Mouse (Mus musculus): ENCODE results near the gene 4931409K22Rik.
A peak's percentile ranks its signal among the peaks of the same experiment; 100 is the strongest.
"Not testable (repeated sequence)": the region's sequence is repeated elsewhere in the genome, so short reads cannot be mapped to it uniquely, and the experiment has no call there.

Gene 4931409K22Rik

DNA sequence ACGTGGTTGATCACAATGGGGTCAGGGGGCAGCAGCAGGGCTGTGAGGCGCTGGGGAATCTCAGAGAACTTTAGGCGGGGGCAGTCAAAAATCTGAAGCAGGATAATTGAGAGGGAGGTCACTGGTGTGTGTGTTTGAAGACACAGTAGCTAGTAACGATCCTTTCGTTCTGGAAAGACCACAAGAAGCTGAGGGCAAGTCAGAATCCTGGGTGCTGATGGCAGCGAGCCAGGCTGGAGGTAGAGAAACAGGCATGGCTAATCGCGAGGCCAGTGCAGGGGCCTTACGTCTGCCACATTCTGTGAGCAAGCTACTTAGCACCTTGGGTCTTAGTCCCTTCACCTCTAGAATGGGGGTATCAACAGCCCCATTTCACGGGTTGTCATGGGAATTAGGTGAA lies 37.3 kb upstream of the 4931409K22Rik start:
- ATAC-seq (ENCODE audit: insufficient number of reproducible peaks, low FRiP score, low TSS enrichment): no peak

DNA sequence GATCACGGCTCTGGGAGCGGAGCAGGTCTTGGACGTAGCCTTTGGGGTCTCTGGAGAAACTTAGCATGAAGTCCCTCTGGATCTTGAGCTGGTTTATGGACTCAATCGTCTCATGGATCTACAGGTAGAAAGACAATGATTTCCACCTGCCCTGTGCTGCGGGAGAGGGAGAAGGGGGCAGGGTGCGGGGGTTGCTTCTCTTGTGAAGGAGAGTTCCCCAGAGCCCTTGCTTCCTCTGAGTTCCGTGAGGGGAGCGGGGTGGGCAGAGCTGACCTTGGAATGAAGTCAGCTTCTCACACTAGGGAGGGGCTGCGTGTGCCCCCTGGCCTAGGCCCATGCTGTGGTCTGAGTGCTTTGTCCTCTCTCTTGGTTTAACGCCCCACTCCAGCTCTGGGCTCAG lies 36.6 kb upstream of the 4931409K22Rik start:
- no peak for ATAC-seq (ENCODE audit: insufficient number of reproducible peaks, low FRiP score, low TSS enrichment)

DNA sequence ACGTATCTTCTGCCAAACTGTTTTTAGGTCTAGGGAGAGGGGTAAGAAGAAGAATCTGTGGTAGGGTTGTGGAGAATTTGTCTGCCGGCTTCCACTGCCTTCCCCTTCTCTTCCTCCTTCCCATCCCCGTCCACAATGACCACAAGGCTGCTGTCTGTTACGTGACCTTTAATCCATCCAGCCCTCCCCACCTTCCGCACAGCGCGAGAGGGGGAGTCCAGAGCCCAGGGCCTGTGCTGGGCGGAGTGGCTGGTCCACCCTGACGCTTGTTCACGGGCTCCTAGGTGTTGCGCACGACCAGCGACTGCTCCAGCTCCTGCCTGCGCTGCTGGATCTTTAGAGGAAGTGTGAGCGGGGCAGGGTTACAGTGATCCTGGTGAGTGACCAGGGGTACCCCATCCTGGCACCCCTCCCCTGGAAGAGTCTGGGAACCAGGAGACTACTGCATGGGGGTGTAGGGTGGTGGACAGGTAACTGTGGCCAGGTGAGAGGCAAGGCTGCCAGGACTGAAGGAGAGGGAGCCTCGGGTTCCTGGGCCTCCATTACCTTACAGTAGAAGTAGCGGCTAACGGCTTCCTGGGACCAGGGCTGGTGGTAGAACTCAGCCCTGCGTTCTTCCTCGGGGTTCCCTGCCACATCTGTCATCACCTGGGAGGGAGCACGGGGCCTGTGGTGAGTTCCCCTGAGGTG lies 36.0 kb upstream of the 4931409K22Rik start:
- no peak for ATAC-seq (ENCODE audit: insufficient number of reproducible peaks, low FRiP score, low TSS enrichment)

DNA sequence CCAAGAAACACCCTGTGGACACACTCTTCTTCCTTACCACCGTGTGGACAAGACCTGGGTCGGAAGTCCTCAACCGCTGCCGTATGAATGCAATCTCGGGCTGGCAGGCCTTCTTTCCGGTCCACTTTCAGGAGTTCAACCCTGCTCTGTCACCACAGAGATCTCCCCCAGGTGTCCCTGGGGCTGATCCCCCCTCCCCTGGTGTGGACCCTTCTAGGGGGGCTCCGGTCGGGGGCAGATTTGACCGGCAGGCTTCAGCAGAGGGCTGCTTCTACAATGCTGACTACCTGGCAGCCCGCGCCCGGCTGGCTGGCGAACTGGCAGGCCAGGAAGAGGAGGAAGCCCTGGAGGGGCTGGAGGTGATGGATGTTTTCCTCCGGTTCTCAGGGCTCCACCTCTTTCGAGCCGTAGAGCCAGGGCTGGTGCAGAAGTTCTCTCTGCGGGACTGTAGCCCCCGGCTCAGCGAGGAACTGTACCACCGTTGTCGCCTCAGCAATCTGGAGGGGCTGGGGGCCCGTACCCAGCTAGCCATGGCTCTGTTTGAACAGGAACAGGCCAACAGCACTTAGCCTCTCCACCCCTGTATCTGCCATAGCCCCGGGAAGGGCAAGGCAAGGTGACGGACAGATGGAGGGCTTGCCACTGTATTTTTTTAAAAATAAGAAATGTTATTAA lies 35.3 kb upstream of the 4931409K22Rik start:
- ATAC-seq (ENCODE audit: insufficient number of reproducible peaks, low FRiP score, low TSS enrichment): no peak

DNA sequence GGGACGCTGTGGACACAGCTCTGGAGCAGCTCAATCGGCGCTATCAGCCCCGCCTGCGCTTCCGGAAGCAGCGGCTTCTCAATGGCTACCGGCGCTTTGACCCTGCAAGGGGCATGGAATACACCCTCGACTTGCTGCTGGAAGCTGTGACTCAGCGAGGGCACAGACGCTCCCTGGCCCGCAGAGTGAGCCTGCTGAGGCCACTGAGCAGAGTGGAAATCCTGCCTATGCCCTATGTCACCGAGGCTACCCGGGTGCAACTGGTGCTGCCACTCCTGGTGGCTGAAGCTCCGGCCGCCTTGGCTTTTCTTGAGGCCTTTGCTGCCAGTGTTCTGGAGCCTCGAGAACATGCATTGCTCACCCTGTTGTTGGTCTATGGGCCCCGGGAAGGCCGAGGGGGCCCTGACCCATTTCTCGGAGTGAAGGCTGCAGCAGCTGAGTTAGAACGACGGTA lies 34.7 kb upstream of the 4931409K22Rik start:
- no peak for ATAC-seq (ENCODE audit: insufficient number of reproducible peaks, low FRiP score, low TSS enrichment)

DNA sequence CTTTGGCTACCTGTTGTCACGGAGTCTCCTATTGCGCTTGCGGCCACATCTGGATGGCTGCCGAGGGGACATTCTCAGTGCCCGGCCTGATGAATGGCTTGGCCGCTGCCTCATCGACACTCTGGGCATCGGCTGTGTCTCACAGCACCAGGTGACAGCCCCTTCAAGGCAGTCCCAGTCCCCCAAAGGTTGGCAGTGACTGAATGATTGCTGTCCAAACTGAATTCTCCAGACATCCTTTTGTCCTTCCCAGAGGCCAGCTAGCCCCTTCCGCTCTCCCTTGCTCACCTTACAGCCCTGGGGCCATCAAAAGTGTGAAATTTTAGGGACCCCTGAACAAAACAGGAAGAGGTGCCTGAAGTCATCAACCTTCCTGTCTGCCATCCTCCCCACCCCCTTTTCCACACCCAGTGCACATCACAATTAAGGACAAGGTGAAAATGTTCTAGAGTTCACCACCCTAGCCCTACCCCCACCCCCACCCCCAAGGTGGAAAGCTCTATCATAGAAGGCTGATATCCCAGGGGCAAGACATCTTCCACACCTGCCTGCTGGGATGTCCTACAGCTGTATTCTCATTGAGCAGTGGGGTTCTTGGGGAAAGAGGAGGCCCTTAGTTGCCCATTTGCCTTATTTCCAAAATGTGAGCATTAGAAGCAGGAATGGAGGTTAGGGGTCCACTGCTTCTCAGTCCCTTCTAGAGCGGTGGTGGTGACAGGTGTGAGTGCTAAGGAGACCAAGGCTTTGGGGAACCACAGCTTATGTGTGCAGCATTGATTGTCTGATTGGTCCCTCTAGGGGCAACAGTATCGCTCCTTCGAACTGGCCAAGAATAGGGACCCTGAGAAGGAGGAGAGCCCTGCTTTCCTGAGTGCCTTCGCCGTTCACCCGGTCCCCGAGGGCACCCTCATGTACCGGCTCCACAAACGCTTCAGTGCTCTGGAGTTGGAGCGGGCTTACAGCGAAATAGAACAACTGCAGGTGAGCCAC lies 33.2 kb upstream of the 4931409K22Rik start:
- no peak for ATAC-seq (ENCODE audit: insufficient number of reproducible peaks, low FRiP score, low TSS enrichment)

DNA sequence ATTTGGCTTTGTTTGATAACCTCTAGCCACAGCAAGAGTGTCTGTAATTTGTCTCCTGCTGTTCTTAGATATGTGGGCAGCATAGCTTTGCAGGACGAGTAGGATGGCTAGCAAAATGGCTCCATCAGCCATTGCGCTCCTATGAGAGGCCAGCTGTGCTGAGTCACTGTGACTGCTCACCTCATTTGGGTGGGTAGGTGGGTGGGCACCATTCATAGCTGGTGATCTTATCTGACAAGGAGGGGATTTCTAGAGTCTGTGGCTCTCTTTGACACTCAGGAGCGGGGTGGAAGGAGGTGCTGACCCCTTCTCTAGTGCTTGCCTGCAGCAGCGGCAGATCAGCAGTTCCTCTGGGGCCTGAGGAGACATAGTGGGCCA lies 30.6 kb upstream of the 4931409K22Rik start:
- no peak for ATAC-seq (ENCODE audit: insufficient number of reproducible peaks, low FRiP score, low TSS enrichment)

DNA sequence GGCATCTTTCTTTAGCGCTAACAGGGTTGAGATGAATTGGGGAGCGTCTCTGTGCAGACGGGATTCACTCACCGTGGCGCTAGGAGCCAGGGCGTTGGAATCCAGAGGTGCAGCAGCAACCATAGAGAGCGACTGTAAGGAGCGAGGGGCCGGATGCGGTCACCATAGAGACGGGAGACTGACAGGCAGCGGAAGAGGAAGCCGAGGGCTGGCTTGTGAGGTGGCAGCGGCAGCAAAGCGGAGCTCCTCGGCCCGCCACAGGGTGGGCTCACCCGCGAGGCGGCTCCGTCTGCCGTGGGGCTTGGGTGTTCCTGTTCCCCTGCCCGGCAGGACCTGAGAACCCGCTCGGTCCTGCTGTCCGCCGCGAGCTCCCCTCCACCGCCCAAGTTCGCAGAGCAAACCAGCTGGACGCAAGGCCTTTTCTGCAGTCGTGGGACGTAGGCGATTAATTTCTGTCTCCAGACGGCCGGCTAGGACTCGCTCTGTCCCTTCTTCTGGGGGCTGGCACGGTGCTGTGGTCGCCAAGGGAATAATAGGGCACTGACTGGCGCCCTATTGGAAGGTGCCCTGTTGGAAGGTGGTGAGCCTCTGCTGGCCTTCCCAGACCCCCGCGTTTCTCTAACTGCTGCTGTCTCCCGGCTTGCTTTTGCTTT lies 30.1 kb upstream of the 4931409K22Rik start, which contains the start of gene Chpf2:
Gene Chpf2, plus strand, starts transcription at position 195 of the 653 bp plus-strand sequence.
- ATAC-seq (ENCODE audit: insufficient number of reproducible peaks, low FRiP score, low TSS enrichment): peak; percentile 93

DNA sequence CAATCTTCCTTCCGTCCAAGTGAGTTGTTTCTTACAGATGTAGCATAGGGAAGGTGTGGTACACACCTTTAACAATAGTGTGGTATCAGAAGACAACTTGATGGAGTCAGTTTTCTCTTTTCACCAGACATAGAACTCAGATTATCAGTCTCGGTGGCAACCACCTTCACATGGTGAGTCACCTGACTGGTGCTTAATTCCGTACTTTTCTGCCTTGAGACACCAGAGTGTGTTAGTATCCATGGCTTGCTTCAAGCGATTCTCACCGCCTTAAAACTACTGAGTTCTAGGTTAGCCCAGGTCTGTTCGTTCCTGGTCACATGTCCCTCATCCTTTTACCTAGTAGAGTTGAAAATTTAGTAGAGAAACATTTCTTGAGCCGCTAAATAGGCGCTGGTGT lies 29.5 kb upstream of the 4931409K22Rik start:
- peak; percentile 27; the same call in 1 of the 2 replicates for ATAC-seq (ENCODE audit: insufficient number of reproducible peaks, low FRiP score, low TSS enrichment)

DNA sequence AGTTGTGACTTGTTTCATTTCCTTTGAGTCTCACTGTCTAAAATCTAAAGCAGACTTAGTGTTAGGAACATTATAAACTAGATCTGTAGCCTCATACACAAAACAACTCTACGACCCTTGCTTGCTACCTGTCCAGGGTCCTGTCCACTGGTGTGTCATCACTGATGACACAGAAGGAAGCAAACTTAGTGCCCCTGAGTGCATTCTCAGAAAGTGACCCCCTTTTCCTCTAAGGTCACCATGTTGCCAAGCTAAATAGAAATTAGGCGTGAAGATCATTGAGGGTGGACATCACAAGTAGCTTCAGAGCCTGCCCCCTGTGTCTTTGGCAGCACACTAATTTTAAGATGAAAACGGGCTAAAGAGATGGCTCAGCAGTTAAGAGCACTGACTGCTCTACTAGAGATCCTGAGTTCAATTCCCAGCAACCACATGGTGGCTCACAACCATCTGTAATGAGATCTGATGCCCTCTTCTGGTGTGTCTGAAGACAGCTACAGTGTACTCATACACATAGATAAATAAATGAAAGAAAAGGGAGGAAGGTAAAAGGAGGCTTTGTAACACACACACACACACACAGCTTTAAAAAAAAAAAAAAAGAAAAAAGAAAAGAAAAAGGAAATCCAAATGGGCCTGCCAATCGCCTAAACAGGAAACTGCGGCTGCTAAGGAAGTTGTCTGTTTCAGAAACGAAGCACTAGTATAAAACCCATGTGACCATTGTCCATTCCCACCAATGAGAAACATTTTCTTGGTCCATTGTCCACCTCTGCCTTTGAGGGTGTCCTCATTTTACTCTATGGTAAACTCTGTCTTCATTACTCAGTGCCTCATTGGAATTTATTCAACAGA lies 21.7 kb upstream of the 4931409K22Rik start:
- ATAC-seq (ENCODE audit: insufficient number of reproducible peaks, low FRiP score, low TSS enrichment): no peak

DNA sequence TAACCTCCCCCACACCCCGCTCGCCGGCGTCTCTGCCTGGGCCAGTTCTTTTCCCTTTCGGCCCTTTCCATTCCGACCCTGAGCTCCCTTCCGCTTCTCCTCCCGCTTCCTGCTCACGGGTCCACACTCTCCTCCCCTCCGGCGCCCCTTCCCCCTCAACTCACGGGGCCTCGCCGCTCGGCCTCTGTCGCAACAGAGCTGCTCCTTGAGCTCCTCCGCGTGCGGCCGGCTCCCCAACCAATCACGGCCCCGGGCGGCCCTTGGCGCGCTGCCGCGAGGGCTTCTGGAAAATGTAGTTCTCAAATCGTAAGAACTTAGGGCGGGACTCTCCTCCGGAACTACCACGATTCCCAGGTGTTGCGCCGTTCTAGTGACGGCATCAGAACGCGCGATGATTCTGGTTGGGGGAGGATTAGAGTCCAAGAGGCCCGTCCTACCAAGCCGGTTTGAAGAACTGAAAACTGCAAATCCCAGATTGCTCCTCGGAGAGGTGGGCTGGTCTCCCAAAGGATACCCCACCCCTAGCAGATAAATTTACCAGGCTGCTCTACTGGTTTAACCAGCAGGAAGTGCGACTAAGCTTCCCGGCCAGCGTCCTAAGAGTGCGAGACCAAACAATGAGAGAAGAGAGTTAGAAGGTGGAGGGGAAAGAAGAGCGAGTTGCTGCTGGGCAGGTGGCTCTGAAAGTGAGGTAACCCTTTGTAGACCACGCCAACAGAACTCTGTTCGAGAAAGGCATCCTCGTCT lies 20.7 kb upstream of the 4931409K22Rik start, which contains the start of gene Abcf2:
Gene Abcf2, minus strand, starts transcription at position 285 of the 747 bp plus-strand sequence.
- ATAC-seq (ENCODE audit: insufficient number of reproducible peaks, low FRiP score, low TSS enrichment): peak; percentile 94

DNA sequence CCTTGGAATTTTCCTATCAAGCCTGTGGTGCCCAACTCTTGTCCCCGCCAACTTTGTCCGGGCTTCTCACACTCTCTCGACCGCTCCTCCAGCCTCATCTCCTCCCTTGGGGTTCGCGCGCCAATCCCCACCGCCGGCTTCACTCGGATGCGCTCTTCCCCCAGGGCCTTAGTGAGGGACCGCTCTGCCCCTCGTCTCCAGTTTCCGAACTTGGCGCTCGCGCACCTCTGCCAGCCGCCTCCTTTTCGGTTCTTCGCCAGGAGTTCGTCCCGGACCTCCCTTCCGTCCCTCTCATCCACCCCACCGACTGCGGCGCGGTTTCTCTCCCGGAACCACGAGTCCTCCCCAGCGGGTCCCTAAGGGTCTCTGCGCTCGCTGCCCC lies 20.2 kb upstream of the 4931409K22Rik start:
- ATAC-seq (ENCODE audit: insufficient number of reproducible peaks, low FRiP score, low TSS enrichment): peak; percentile 7

DNA sequence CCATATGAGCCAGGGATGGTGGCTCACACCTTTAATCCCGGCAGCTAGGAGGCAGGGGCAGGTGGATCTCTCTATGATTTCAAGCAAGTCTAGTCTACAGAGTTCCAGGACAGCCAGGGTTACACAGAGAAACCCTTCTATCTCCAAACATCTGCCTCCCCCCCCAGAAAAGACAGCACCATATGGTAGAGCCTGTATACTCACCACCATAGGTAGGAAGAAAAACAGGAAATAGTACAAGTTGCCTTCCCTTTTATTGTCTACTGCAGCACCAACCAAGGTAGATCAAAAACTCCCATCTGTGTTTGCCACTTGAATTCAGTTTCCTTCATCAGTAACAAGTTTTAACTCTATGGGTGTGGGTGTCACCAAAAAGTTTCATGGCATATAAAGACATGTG lies 19.3 kb upstream of the 4931409K22Rik start:
- ATAC-seq (ENCODE audit: insufficient number of reproducible peaks, low FRiP score, low TSS enrichment): no peak

DNA sequence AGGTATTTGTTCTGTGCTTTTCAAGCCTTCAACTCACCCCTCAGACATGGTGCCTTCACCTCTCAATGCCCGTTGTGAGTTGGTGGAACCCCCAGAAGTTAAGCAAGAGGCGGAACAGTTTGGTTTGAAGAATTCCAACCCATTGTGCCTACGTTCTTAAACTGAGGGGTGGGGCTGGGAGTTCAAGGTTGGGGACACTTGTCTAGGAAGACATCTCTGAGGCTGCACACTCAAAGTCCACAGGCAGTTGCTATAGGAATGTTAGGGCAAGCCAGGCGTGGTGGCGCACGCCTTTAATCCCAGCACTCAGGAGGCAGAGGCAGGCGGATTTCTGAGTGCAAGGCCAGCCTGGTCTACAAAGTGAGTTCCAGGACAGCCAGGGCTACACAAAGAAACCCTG lies 1.3 kb downstream of the 4931409K22Rik start:
- ATAC-seq (ENCODE audit: insufficient number of reproducible peaks, low FRiP score, low TSS enrichment): not testable (repeated sequence)

DNA sequence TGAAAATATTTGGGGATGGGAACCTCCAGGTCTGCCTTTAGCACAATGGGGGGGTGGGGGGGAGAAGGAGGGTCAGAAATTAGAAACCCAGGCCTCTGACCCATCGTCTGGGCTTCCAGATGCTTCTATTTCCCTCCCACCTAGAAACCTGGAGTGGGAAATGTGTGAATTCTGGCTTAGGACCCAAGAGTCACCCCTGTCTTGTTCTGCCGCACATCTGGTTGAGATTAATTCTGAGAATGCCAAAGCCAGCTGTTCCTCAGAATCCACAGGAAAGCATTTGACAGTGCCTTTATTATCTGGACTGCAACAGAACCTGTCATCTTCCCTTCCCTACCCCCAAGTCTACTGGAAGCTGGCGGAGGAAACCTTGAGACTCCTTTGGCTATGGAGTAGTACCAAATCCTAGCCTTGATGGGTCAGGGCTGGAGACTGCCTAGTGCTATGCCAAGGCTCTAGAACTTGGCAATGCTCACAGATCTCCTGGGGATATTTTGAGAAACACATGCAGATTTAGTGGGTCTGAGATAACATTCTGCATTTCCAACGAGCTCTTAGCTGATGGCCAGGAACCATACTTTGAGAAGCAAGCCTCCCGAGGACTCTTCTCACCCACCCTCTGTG lies 2.9 kb downstream of the 4931409K22Rik start:
- no peak for ATAC-seq (ENCODE audit: insufficient number of reproducible peaks, low FRiP score, low TSS enrichment)

DNA sequence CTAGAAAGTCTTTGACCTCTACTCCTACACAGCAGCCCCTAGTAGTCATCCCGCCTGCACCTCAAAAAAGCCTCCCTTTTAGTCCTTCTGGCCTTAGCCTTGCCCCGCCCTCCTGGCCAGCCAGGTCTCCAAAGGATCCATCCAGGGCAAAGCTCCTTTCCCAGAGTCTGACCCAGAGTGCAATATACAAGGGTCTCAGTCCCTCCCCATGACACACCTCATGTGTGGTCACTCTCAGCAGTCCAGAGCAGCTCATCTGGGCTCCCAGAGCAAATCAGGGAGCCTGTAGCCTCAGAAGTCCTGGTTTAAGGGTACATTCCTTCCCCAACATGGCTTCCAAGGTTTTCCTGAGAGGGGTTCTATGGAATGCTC lies 5.3 kb downstream of the 4931409K22Rik start:
- ATAC-seq (ENCODE audit: insufficient number of reproducible peaks, low FRiP score, low TSS enrichment): no peak

DNA sequence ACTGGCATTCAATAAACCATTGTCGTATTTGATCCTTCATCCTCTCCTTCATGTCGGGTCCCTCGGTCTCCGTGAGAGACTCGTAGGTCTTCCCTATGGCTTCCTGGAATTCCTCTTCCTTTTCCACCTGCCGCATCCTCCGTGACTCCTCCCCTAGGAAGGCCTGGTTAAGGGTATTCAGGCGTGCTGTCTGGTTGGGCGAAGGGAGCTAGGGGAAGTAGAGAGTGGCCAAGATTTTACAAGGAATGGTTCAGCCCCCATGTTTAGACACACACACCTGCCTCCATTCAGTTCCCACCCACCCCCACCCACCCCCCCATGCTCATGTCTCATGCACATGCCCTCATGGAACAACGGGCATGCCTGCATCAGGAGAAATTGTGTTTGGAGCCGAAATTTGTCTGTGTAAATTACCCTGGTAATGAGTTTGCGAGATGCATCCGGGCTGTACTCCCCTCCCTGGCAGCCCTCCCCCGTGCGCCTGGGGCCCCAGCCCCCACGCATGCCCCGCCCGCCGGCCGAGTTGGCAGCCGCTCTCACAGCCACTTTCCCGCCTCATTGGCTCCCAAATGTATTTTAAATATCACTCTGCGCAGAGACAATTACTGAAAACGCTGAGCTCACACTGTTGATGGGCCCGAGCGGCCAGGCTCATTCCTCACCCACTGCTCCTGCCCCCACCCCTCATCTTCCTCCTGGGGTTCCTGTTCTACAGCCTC lies 5.9 kb downstream of the 4931409K22Rik start:
- ATAC-seq (ENCODE audit: insufficient number of reproducible peaks, low FRiP score, low TSS enrichment): no peak

DNA sequence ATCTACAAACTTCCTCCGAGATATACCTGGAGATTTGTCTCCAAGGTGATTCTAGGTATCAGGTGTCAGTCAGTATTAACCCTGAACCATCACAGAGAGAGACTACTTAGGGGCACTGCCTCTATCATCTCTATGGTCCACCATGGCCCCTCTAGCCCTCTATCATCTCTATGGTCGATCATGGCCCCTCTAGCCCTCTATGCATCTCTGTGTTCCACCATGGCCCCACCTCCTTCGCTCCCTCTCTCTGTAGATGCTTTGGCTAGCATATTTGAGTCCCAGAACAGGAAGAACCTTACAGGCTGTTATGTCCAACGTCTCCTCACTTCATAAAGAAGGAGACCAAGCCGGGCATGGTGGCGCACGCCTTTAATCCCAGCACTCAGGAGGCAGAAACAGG lies 14.0 kb downstream of the 4931409K22Rik start:
- no peak for ATAC-seq (ENCODE audit: insufficient number of reproducible peaks, low FRiP score, low TSS enrichment)
